Mouse (Mus musculus): ENCODE measurements around the gene Upp2.

Gene Upp2

DNA sequence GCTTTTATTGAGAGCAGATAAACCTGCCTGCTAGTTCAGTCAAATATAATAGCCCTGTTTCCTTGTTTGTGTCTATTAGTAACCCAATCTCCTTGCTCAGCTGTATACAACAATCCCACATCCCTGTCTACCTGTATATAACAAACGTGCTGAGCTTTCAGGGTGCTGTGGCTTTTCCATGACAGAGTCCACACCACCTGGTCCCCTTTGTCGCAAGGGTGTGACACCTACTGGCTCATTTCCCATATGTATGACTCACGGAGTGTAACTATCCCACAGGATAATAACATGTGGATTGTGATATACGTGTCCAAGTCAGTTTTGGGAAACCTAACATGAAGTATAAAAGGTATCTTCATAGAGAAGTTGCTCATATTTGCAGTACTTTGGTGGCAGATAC, 275.3 kb downstream of the Upp2 start:
- DNase-seq (ENCODE audit: low spot score in 2 of 2), result no peak

Data from right cerebral cortex, adult 2 months (tissue).